Mouse (Mus musculus) MEL (cell line): ENCODE results near the gene Vps8. TPM values are rescaled to one million over a fixed set of nuclear protein-coding genes. Genes with fewer than 3 reads are reported as not detected.

Experiments used
- DNase-seq: peaks from one replicate; pipeline ENCODE4 v3.0.0; 2011; ENCODE audit warnings: low read depth, low spot score
- H3K27ac ChIP-seq: 2 replicates; pipeline ENCODE4 v1.5.1; 2012; ENCODE audit warnings: low read depth, mild to moderate bottlenecking, control low read depth, low read length, moderate library complexity; ENCODE audit not compliant: control insufficient read depth
- H3K27me3 ChIP-seq, 2 experiments: fragments of 150-350 bp in 1 of 2; sonication (generic) in 1 of 2; 2 replicates each; pipeline ENCODE4 v1.6.1; 2012; ENCODE audit warnings: low read length in 2 of 2, mild to moderate bottlenecking in 2 of 2, improper control_type of control experiment in 1 of 2, moderate library complexity in 1 of 2; ENCODE audit not compliant: insufficient read depth in 2 of 2, control insufficient read depth in 1 of 2
- H3K36me3 ChIP-seq, 2 experiments: 2 replicates each; pipeline ENCODE4 v1.6.1; 2012 to 2014; ENCODE audit warnings: low read length in 2 of 2, improper control_type of control experiment in 1 of 2, inconsistent platforms in 1 of 2, mild to moderate bottlenecking in 1 of 2; ENCODE audit not compliant: insufficient read depth in 2 of 2, control insufficient read depth in 1 of 2
- H3K4me1 ChIP-seq, 2 experiments: fragments of 150-350 bp in 1 of 2; sonication (generic) in 1 of 2; 2 replicates each; pipeline ENCODE4 v1.6.1; 2012; ENCODE audit warnings: low read length in 2 of 2, improper control_type of control experiment in 1 of 2, mild to moderate bottlenecking in 1 of 2; ENCODE audit not compliant: insufficient read depth in 2 of 2, control insufficient read depth in 1 of 2
- H3K4me3 ChIP-seq, 2 experiments: fragments of 150-350 bp in 1 of 2; sonication (generic) in 1 of 2; 2 replicates each; pipeline ENCODE4 v1.5.1; 2012; ENCODE audit warnings: low read depth in 2 of 2, low read length in 2 of 2, mild to moderate bottlenecking in 2 of 2, moderate library complexity in 2 of 2, control low read depth in 1 of 2, improper control_type of control experiment in 1 of 2; ENCODE audit not compliant: control insufficient read depth in 1 of 2, insufficient read depth in 1 of 2
- H3K79me2 ChIP-seq: 2 replicates; pipeline ENCODE4 v1.6.1; 2012; ENCODE audit warnings: mild to moderate bottlenecking, low read length, moderate library complexity; ENCODE audit not compliant: control insufficient read depth, poor library complexity, insufficient read depth
- H3K9ac ChIP-seq: 2 replicates; pipeline ENCODE4 v1.6.1; 2012; ENCODE audit warnings: low read depth, mild to moderate bottlenecking, control low read depth, low read length, moderate library complexity; ENCODE audit not compliant: control insufficient read depth, poor library complexity, severe bottlenecking
- H3K9me3 ChIP-seq: fragments of 150-350 bp; sonication (generic); replicated peaks from 2 replicates; pipeline ENCODE4 v1.6.1; 2012; ENCODE audit warnings: mild to moderate bottlenecking, low read length, improper control_type of control experiment, moderate library complexity; ENCODE audit not compliant: insufficient read depth
- BHLHE40 ChIP-seq: IDR thresholded peaks from 2 replicates; pipeline ENCODE4 v1.6.1; 2012; ENCODE audit warnings: low read depth, mild to moderate bottlenecking, inconsistent platforms, low read length, improper control_type of control experiment, borderline replicate concordance
- GABPA ChIP-seq: IDR thresholded peaks from 2 replicates; pipeline ENCODE4 v1.6.1; 2012; ENCODE audit warnings: low read depth, mild to moderate bottlenecking, inconsistent platforms, low read length, improper control_type of control experiment, moderate library complexity
- MAFK ChIP-seq: IDR thresholded peaks from 2 replicates; pipeline ENCODE4 v1.6.1; 2011; ENCODE audit warnings: low read depth, mild to moderate bottlenecking, low read length, improper control_type of control experiment, borderline replicate concordance
- MAX ChIP-seq: IDR thresholded peaks from 2 replicates; pipeline ENCODE4 v1.6.1; 2011; ENCODE audit warnings: low read length, improper control_type of control experiment
- MXI1 ChIP-seq: IDR thresholded peaks from 2 replicates; pipeline ENCODE4 v1.6.1; 2011; ENCODE audit warnings: mild to moderate bottlenecking, low read depth, low read length, improper control_type of control experiment
- MYB ChIP-seq: IDR thresholded peaks from 2 replicates; pipeline ENCODE4 v1.6.1; 2011; ENCODE audit warnings: mild to moderate bottlenecking, low read depth, low read length, improper control_type of control experiment
- NELFE ChIP-seq: IDR thresholded peaks from 2 replicates; pipeline ENCODE4 v1.6.1; 2011; ENCODE audit warnings: low read depth, low read length, improper control_type of control experiment
- NRF1 ChIP-seq: IDR thresholded peaks from 2 replicates; pipeline ENCODE4 v1.6.1; 2014; ENCODE audit warnings: low read depth, mild to moderate bottlenecking, inconsistent platforms, low read length, improper control_type of control experiment, moderate library complexity; ENCODE audit not compliant: poor library complexity, insufficient read depth, severe bottlenecking
- POLR2AphosphoS2 ChIP-seq: IDR thresholded peaks from 2 replicates; pipeline ENCODE4 v1.6.1; 2011; ENCODE audit warnings: low read length, improper control_type of control experiment
- RCOR1 ChIP-seq: IDR thresholded peaks from 2 replicates; pipeline ENCODE4 v1.6.1; 2012; ENCODE audit warnings: low read depth, mild to moderate bottlenecking, inconsistent platforms, low read length, improper control_type of control experiment
- TBP ChIP-seq: IDR thresholded peaks from 2 replicates; pipeline ENCODE4 v1.8.0; 2011; ENCODE audit warnings: low read depth, low read length, improper control_type of control experiment
- USF1 ChIP-seq: IDR thresholded peaks from 2 replicates; pipeline ENCODE4 v1.6.1; 2014; ENCODE audit warnings: low read depth, mild to moderate bottlenecking, inconsistent platforms, low read length, improper control_type of control experiment, moderate library complexity
- USF2 ChIP-seq, 2 experiments: IDR thresholded peaks; 2 replicates each; pipeline ENCODE4 v1.6.1; 2011 to 2012; ENCODE audit warnings: improper control_type of control experiment in 2 of 2, low read length in 2 of 2, borderline replicate concordance in 1 of 2, inconsistent platforms in 1 of 2, low read depth in 1 of 2, mild to moderate bottlenecking in 1 of 2; ENCODE audit not compliant: insufficient read depth in 1 of 2
- ZMIZ1 ChIP-seq: IDR thresholded peaks from 2 replicates; pipeline ENCODE4 v1.6.1; 2012; ENCODE audit warnings: low read depth, mild to moderate bottlenecking, inconsistent platforms, low read length, improper control_type of control experiment, moderate library complexity
- polyA plus RNA-seq, 2 experiments: library from polyadenylated mRNA; stranded (reverse) in 1 of 2; unstranded in 1 of 2; fragments of >175 nt in 1 of 2; fragments of >200 nt in 1 of 2; gene quantifications; 2 replicates each; pipeline versions ENCODE4 v1.2.1 to v1.2.4; 2012; ENCODE audit warnings: low replicate concordance in 2 of 2, low read depth in 1 of 2; ENCODE audit not compliant: insufficient read length in 2 of 2, insufficient read depth in 1 of 2, missing spikeins in 1 of 2
- total RNA-seq: library from RNA; depleted of rRNA; stranded (reverse); fragments of 300-350 nt; gene quantifications from 2 replicates; pipeline ENCODE4 v1.2.3, GENCODE M21; 2012

Vps8 gene
- total and polyA plus RNA-seq, 3 experiments, result 10.5 to 14.0 TPM; not detected in 1

DNA sequence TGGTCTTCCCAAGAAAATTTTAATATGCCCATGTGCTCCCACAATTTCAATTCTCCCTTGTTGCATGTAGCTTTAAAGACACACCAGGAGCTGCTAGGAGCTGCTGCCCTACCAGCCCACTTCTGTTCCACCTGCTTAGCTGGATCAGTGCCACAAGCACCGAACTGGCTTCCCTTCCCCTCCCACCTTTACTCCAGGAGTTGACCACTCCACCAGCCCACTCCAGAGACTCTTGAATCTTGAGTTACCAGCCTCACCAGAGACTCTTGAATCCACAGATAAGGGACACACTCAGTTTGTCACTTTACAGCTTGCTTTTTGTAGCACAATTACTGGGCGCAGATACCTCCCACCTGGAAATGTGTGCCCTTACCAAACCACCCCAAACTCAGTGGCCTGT lies 197.7 kb downstream of the Vps8 start (continued):
- no peak for TF ChIP-seq NRF1

DNA sequence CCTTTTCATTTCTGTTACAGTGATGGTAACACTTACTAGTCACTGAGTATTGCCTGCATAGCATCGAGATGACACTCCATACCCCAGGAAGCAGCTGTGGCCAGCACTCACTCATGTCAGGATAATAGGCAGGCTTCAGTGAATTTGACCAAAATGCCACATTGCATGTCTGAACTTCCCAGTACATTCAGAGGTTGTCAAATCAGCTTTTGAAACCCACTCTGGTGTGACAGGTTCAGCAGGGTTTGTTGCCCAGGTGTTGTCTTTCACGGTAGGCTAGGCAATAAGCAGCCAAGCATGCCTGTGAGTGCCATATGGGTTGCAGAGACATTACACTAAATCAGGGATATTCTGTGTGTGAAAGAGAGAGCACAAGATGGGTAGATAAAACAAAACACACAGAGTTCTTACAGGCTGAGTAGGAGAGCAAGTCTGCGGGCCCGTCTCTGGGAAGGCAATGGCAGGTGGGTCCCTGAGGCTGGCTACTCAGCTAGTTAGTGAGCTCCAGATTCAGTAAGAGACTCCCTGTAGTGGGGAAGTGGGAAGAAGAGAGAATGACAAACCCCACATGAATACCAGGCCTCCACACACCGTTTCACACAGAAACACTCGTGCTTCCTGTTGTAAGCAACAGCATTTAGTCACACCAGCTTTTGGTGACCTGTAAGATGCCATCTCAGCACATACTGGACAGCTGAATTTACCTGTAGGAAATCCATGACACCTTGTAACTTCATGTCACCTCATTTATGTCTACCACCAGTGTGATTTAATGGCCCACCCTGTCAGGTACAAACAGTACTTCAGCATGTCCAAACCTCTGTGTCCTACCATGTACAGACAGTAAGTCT lies 203.1 kb downstream of the Vps8 start:
- H3K4me3 ChIP-seq, result no peak overlapping the region
- no peaks in the 10 kb centered on the region for H3K79me2 ChIP-seq
- H3K27me3 ChIP-seq, result no peaks in the 10 kb centered on the region
- no peak overlapping the region for H3K27ac ChIP-seq
- H3K9me3 ChIP-seq, result no peaks in the 10 kb centered on the region
- no peak for DNase-seq
- TF ChIP-seq NELFE (no peak), MAX (no peak), MAFK (no peak), MYB (no peak), ZMIZ1 (no peak), MXI1 (no peak), BHLHE40 (no peak), TBP (no peak), POLR2AphosphoS2 (no peak), GABPA (no peak)
- H3K9ac ChIP-seq, result no peak overlapping the region
- no peaks in the 10 kb centered on the region for H3K36me3 ChIP-seq
- no peaks in the 10 kb centered on the region for H3K4me1 ChIP-seq

DNA sequence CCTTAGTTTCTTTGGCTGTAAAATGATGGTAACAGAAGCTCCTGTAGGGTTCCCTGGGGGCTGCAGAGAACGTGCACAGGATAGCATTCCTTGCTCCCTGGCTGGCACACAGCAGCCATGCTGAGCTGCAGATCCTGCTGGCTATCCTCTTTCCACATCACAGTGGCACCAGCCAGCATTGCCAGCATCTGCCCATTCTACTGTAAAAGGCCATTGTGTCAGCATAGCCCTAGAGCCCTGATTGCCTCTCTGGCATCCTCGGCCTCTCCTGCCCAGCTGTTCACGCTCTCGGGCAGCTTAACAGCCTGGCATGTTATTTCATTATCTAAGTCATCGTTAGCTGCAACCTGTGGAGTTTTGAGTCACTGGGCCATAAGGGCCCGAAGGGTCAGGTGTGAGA lies 204.3 kb downstream of the Vps8 start:
- Histone ChIP-seq H3K4me3 (no peak overlapping the region), H3K27me3 (no peaks in the 10 kb centered on the region), H3K27ac (no peak overlapping the region), H3K36me3 (no peaks in the 10 kb centered on the region), H3K9ac (no peak overlapping the region), H3K79me2 (no peaks in the 10 kb centered on the region), H3K9me3 (no peaks in the 10 kb centered on the region), H3K4me1 (no peaks in the 10 kb centered on the region)
- DNase-seq, result no peak
- TF ChIP-seq USF2 (IDR thresholded peaks at IDR 0.05; ENCODE audit: borderline replicate concordance in 1 of 2, insufficient read depth in 1 of 2, low read depth in 1 of 2, low read length in 2 of 2) (no peak), RCOR1 (no peak), USF1 (no peak)
